Mouse (Mus musculus) E14TG2a.4 (cell line): ENCODE data around the gene Scaf1.

Source experiments
- H3K27me3 ChIP-seq: 2 replicates; pipeline ENCODE4 v1.6.1; 2014; ENCODE audit warnings: low read length, control low read depth; ENCODE audit not compliant: insufficient read depth
- H3K36me3 ChIP-seq: 2 replicates; pipeline ENCODE4 v1.6.1; 2014; ENCODE audit warnings: low read length, control low read depth; ENCODE audit not compliant: insufficient read depth
- H3K4me1 ChIP-seq: replicated peaks from 2 replicates; pipeline ENCODE4 v1.6.1; 2014; ENCODE audit warnings: low read depth, low read length, control low read depth
- H3K4me3 ChIP-seq: replicated peaks from 2 replicates; pipeline ENCODE4 v1.5.1; 2014; ENCODE audit warnings: mild to moderate bottlenecking, low read length
- H3K9me3 ChIP-seq: 2 replicates; pipeline ENCODE4 v1.6.1; 2014; ENCODE audit warnings: low read length, control low read depth
- CTCF ChIP-seq: conservative IDR thresholded peaks from 2 replicates; pipeline ENCODE4 v1.5.1; 2014; ENCODE audit warnings: low read length
- NANOG ChIP-seq: IDR thresholded peaks from 2 replicates; pipeline ENCODE4 v1.6.1; 2014; ENCODE audit warnings: borderline replicate concordance, low read length, mixed read lengths
- POU5F1 ChIP-seq: IDR thresholded peaks from 2 replicates; pipeline ENCODE4 v1.6.1; 2014; ENCODE audit warnings: low read length, borderline replicate concordance

Scaf1 gene

GRCm38 (mm10) chr7:45035631-45036030, 19.5 kb upstream of the Scaf1 start:
- H3K27me3 ChIP-seq = no peaks in the 10 kb centered on the region
- no peak for TF ChIP-seq NANOG
- H3K36me3 ChIP-seq = peaks cover 99% of the 10 kb centered on the region
- H3K4me3 ChIP-seq = no peak overlapping the region
- H3K9me3 ChIP-seq = no peaks in the 10 kb centered on the region
- peaks cover 29% of the 10 kb centered on the region for H3K4me1 ChIP-seq

- Histone ChIP-seq H3K27me3 (no peaks in the 10 kb centered on the region), H3K36me3 (peaks cover 99% of the 10 kb centered on the region), H3K4me3 (no peak overlapping the region), H3K9me3 (no peaks in the 10 kb centered on the region), H3K4me1 (peaks cover 32% of the 10 kb centered on the region)
- no peak for TF ChIP-seq POU5F1
- no peak for TF ChIP-seq NANOG
- TF ChIP-seq CTCF = no peak
Observed at GRCm38 (mm10) chr7:45033722-45034359, 17.7 kb upstream of the Scaf1 start.

GRCm38 (mm10) chr7:45030857-45031256, 14.7 kb upstream of the Scaf1 start:
- H3K4me1 ChIP-seq = peaks cover 43% of the 10 kb centered on the region
- no peaks in the 10 kb centered on the region for H3K9me3 ChIP-seq
- TF ChIP-seq CTCF (no peak), POU5F1 (no peak), NANOG (no peak)
- H3K4me3 ChIP-seq = no peak overlapping the region
- peaks cover 95% of the 10 kb centered on the region for H3K36me3 ChIP-seq
- H3K27me3 ChIP-seq = no peaks in the 10 kb centered on the region

GRCm38 (mm10) chr7:45029995-45030394, 13.8 kb upstream of the Scaf1 start:
- peaks cover 51% of the 10 kb centered on the region for H3K4me1 ChIP-seq
- H3K9me3 ChIP-seq = no peaks in the 10 kb centered on the region
- TF ChIP-seq CTCF (no peak), NANOG (no peak), POU5F1 (no peak)
- no peak overlapping the region for H3K4me3 ChIP-seq
- peaks cover 87% of the 10 kb centered on the region for H3K36me3 ChIP-seq
- H3K27me3 ChIP-seq = no peaks in the 10 kb centered on the region

- peaks cover 70% of the 10 kb centered on the region for H3K36me3 ChIP-seq
- no peaks in the 10 kb centered on the region for H3K27me3 ChIP-seq
- H3K9me3 ChIP-seq = no peaks in the 10 kb centered on the region
- H3K4me1 ChIP-seq = peaks cover 58% of the 10 kb centered on the region
- TF ChIP-seq CTCF = no peak
- no peak for TF ChIP-seq POU5F1
- no peak for TF ChIP-seq NANOG
- H3K4me3 ChIP-seq = no peak overlapping the region
Observed at GRCm38 (mm10) chr7:45028351-45028750, 12.2 kb upstream of the Scaf1 start.

GRCm38 (mm10) chr7:45027761-45028160, 11.6 kb upstream of the Scaf1 start:
- H3K36me3 ChIP-seq = peaks cover 64% of the 10 kb centered on the region
- no peaks in the 10 kb centered on the region for H3K27me3 ChIP-seq
- H3K9me3 ChIP-seq = no peaks in the 10 kb centered on the region
- H3K4me1 ChIP-seq = peaks cover 58% of the 10 kb centered on the region
- H3K4me3 ChIP-seq = no peak overlapping the region
- TF ChIP-seq CTCF = no peak
- no peak for TF ChIP-seq POU5F1
- no peak for TF ChIP-seq NANOG

GRCm38 (mm10) chr7:45026256-45026655, 10.1 kb upstream of the Scaf1 start:
- no peaks in the 10 kb centered on the region for H3K27me3 ChIP-seq
- peaks cover 58% of the 10 kb centered on the region for H3K4me1 ChIP-seq
- no peaks in the 10 kb centered on the region for H3K9me3 ChIP-seq
- no peak for TF ChIP-seq NANOG
- TF ChIP-seq CTCF = no peak
- TF ChIP-seq POU5F1 = no peak
- peaks cover 52% of the 10 kb centered on the region for H3K36me3 ChIP-seq
- no peak overlapping the region for H3K4me3 ChIP-seq

GRCm38 (mm10) chr7:45025601-45026220, 9.5 kb upstream of the Scaf1 start:
- no peaks in the 10 kb centered on the region for H3K27me3 ChIP-seq
- peaks cover 53% of the 10 kb centered on the region for H3K4me1 ChIP-seq
- H3K36me3 ChIP-seq = peaks cover 52% of the 10 kb centered on the region
- H3K4me3 ChIP-seq = no peak overlapping the region
- H3K9me3 ChIP-seq = no peaks in the 10 kb centered on the region
- TF ChIP-seq NANOG (no peak), POU5F1 (no peak), CTCF (no peak)
